Mouse (Mus musculus): Measurements from ENCODE around the gene Ptprg.

DNA sequence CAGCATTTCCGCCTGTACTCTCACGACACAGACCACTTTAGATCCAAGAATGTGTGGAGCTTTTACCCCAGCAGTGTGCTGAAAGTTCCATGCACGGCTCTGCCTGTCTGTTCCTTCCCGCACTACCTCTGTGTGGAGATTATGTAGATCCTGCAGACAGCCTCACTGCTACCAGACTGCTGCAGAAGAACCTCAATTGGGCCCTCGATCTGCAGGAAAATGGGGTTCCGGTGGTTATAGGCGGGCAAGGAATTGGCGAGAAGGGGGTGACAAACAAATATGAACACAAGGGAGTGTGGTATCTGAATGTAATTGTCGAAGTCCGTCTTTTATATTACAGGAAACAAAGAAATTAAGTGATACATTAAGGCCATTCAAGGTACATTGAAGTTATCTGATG is 410.5 kb downstream of the Ptprg start:
- TF ChIP-seq CTCF (IDR thresholded peaks at IDR 0.05; ENCODE audit: low read depth) (no peak), EP300 (IDR thresholded peaks at IDR 0.05; ENCODE audit: low read depth) (no peak)
